Mouse (Mus musculus): ENCODE data around the gene Olfr777. TPM values are rescaled to one million over a fixed set of nuclear protein-coding genes. Genes with fewer than 3 reads are reported as not detected.

The Olfr777 gene
- total and polyA plus RNA-seq, 3 experiments = not detected

DNA sequence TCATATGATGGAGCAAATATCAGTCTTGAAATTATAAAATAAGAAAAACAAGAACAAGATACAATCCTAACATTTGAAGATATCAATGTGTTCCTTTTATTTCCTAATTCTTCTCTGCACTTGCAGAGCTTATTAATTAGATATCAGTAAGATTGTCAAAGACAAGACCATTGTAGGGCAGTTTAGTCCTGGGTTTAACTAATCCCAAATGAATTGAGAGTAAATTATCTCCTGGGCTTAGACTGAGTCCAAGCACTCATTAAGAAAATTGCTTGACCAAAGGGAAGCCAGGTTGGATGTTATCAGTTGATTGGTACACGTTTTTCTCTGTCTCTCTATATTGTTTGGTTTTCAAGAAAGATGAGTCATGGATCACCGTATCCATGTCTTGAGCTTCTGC, 35.4 kb downstream of the Olfr777 start, which contains the start of gene Olfr774:
Gene Olfr774, plus strand, starts transcription at position 301 of the 400 bp plus-strand sequence.
- Histone ChIP-seq H3K9me3 (replicated peaks; ENCODE audit: insufficient read depth, low read length) (no peaks in the 10 kb centered on the region), H3K79me2 (ENCODE audit: control insufficient read depth, insufficient read depth, low read length, poor library complexity) (no peaks in the 10 kb centered on the region), H3K4me3 (ENCODE audit: control insufficient read depth in 1 of 2, insufficient read depth in 1 of 2, low read depth in 2 of 2, low read length in 2 of 2) (no peak within 1 kb of the TSS), H3K27ac (ENCODE audit: control insufficient read depth, low read depth, low read length) (no peak within 1 kb of the TSS), H3K36me3 (ENCODE audit: control insufficient read depth in 1 of 2, insufficient read depth in 2 of 2, low read length in 2 of 2) (no peaks in the 10 kb centered on the region), H3K27me3 (ENCODE audit: control insufficient read depth in 1 of 2, insufficient read depth in 2 of 2, low read length in 2 of 2) (no peaks in the 10 kb centered on the region), H3K4me1 (ENCODE audit: control insufficient read depth in 1 of 2, insufficient read depth in 2 of 2, low read length in 2 of 2) (no peaks in the 10 kb centered on the region), H3K9ac (ENCODE audit: control insufficient read depth, low read depth, low read length, poor library complexity, severe bottlenecking) (no peak within 1 kb of the TSS)
- TF ChIP-seq RAD21 (IDR thresholded peaks at IDR 0.05; ENCODE audit: low read depth, low read length) = no peak
- no peak for TF ChIP-seq SIN3A (IDR thresholded peaks at IDR 0.05; ENCODE audit: low read length)
- no peak for TF ChIP-seq MAX (IDR thresholded peaks at IDR 0.05; ENCODE audit: low read length)
- no peak for TF ChIP-seq BHLHE40 (IDR thresholded peaks at IDR 0.05; ENCODE audit: borderline replicate concordance, low read depth, low read length)
- TF ChIP-seq E2F4 (IDR thresholded peaks at IDR 0.05; ENCODE audit: borderline replicate concordance, low read depth, low read length) = no peak
- no peak for TF ChIP-seq POLR2AphosphoS2 (IDR thresholded peaks at IDR 0.05; ENCODE audit: low read length)
- TF ChIP-seq POLR2A (IDR thresholded peaks at IDR 0.05; ENCODE audit: control insufficient read depth in 1 of 2, insufficient read depth in 1 of 2, low read depth in 1 of 2, low read length in 2 of 2, poor library complexity in 1 of 2) = no peak
- TF ChIP-seq RCOR1 (IDR thresholded peaks at IDR 0.05; ENCODE audit: low read depth, low read length) = no peak
- TF ChIP-seq USF2 (IDR thresholded peaks at IDR 0.05; ENCODE audit: borderline replicate concordance in 1 of 2, insufficient read depth in 1 of 2, low read depth in 1 of 2, low read length in 2 of 2) = no peak
- TF ChIP-seq CTCF (IDR thresholded peaks at IDR 0.05 in 2 of 3, conservative IDR thresholded peaks at IDR 0.05 in 1 of 3; ENCODE audit: control insufficient read depth in 1 of 3, insufficient read depth in 1 of 3, low read depth in 2 of 3, low read length in 3 of 3, poor library complexity in 1 of 3, severe bottlenecking in 1 of 3) = no peak
- TF ChIP-seq POLR2AphosphoS5 (IDR thresholded peaks at IDR 0.05; ENCODE audit: borderline replicate concordance, low read depth, low read length) = no peak
- TF ChIP-seq ZC3H11A (IDR thresholded peaks at IDR 0.05; ENCODE audit: low read depth, low read length) = no peak
- no peak for TF ChIP-seq ETS1 (IDR thresholded peaks at IDR 0.05; ENCODE audit: low read depth, low read length)
- TF ChIP-seq MYC (IDR thresholded peaks at IDR 0.05; ENCODE audit: low read depth, low read length) = no peak
- TF ChIP-seq NRF1 (IDR thresholded peaks at IDR 0.05; ENCODE audit: insufficient read depth, low read depth, low read length, poor library complexity, severe bottlenecking) = no peak
- no peak for TF ChIP-seq ELF1 (IDR thresholded peaks at IDR 0.05; ENCODE audit: low read depth, low read length)
- no peak for TF ChIP-seq TBP (IDR thresholded peaks at IDR 0.05; ENCODE audit: low read depth, low read length)
- no peak for TF ChIP-seq MAZ (IDR thresholded peaks at IDR 0.05; ENCODE audit: low read depth, low read length)
- no peak for TF ChIP-seq ZMIZ1 (IDR thresholded peaks at IDR 0.05; ENCODE audit: low read depth, low read length)
- no peak for DNase-seq (ENCODE audit: low read depth, low spot score)

DNA sequence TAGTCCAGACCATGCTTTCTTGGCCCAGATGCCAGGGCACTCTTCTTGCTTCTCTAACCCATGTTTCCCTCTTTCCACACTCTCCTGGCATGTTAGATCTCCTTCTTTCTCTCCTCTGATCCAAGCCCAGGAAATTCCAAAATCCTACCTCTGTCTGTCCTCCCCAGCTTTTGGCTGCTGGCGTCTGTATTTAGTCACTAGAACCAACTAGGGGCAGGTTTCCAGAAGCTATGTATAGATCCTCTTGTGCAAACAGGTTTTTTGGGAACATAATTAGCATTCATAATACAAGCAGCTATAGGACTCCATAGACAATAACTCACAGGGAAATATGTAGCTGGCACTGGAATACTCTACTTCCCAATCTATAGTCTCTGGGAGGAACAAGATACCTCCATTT, 40.5 kb downstream of the Olfr777 start:
- TF ChIP-seq USF2 (IDR thresholded peaks at IDR 0.05; ENCODE audit: borderline replicate concordance in 1 of 2, insufficient read depth in 1 of 2, low read depth in 1 of 2, low read length in 2 of 2) = no peak
- no peak for TF ChIP-seq POLR2A (IDR thresholded peaks at IDR 0.05; ENCODE audit: control insufficient read depth in 1 of 2, insufficient read depth in 1 of 2, low read depth in 1 of 2, low read length in 2 of 2, poor library complexity in 1 of 2)
- no peak for TF ChIP-seq CHD2 (IDR thresholded peaks at IDR 0.05; ENCODE audit: low read length)
- TF ChIP-seq ZNF384 (IDR thresholded peaks at IDR 0.05; ENCODE audit: low read depth, low read length) = no peak
- Histone ChIP-seq H3K79me2 (ENCODE audit: control insufficient read depth, insufficient read depth, low read length, poor library complexity) (no peaks in the 10 kb centered on the region), H3K36me3 (ENCODE audit: control insufficient read depth in 1 of 2, insufficient read depth in 2 of 2, low read length in 2 of 2) (no peaks in the 10 kb centered on the region), H3K27me3 (ENCODE audit: control insufficient read depth in 1 of 2, insufficient read depth in 2 of 2, low read length in 2 of 2) (no peaks in the 10 kb centered on the region), H3K9ac (ENCODE audit: control insufficient read depth, low read depth, low read length, poor library complexity, severe bottlenecking) (no peak overlapping the region), H3K9me3 (replicated peaks; ENCODE audit: insufficient read depth, low read length) (no peaks in the 10 kb centered on the region), H3K4me3 (ENCODE audit: control insufficient read depth in 1 of 2, insufficient read depth in 1 of 2, low read depth in 2 of 2, low read length in 2 of 2) (no peak overlapping the region), H3K27ac (ENCODE audit: control insufficient read depth, low read depth, low read length) (no peak overlapping the region), H3K4me1 (ENCODE audit: control insufficient read depth in 1 of 2, insufficient read depth in 2 of 2, low read length in 2 of 2) (no peaks in the 10 kb centered on the region)
- DNase-seq (ENCODE audit: low read depth, low spot score) = no peak

Other genes starting within 250 kb of the Olfr777 start
- gene Olfr764-ps1, start 231.6 kb downstream of the Olfr777 start, total RNA-seq (2012; rRNA removed) = not detected in 2 replicates
- gene Olfr764-ps1, start 231.6 kb downstream of the Olfr777 start, polyA plus RNA-seq (2012; ENCODE audit: insufficient read depth in 1 of 2, insufficient read length in 2 of 2, low read depth in 1 of 2, low replicate concordance in 2 of 2, missing spikeins in 1 of 2) = not detected
- not detected in 2 replicates for gene Olfr765, start 221.5 kb downstream of the Olfr777 start, total RNA-seq (2012; rRNA removed)
- gene Olfr765, start 221.5 kb downstream of the Olfr777 start, polyA plus RNA-seq (2012; ENCODE audit: insufficient read depth in 1 of 2, insufficient read length in 2 of 2, low read depth in 1 of 2, low replicate concordance in 2 of 2, missing spikeins in 1 of 2) = not detected
- gene Olfr766-ps1, start 202.5 kb downstream of the Olfr777 start, total RNA-seq (2012; rRNA removed) = not detected in 2 replicates
- not detected for gene Olfr766-ps1, start 202.5 kb downstream of the Olfr777 start, polyA plus RNA-seq (2012; ENCODE audit: insufficient read depth in 1 of 2, insufficient read length in 2 of 2, low read depth in 1 of 2, low replicate concordance in 2 of 2, missing spikeins in 1 of 2)
- gene Olfr767, start 188.6 kb downstream of the Olfr777 start, total RNA-seq (2012; rRNA removed) = not detected in 2 replicates
- gene Olfr767, start 188.6 kb downstream of the Olfr777 start, polyA plus RNA-seq (2012; ENCODE audit: insufficient read depth in 1 of 2, insufficient read length in 2 of 2, low read depth in 1 of 2, low replicate concordance in 2 of 2, missing spikeins in 1 of 2) = not detected
- not detected in 2 replicates for gene Olfr768, start 172.1 kb downstream of the Olfr777 start, total RNA-seq (2012; rRNA removed)
- not detected for gene Olfr768, start 172.1 kb downstream of the Olfr777 start, polyA plus RNA-seq (2012; ENCODE audit: insufficient read depth in 1 of 2, insufficient read length in 2 of 2, low read depth in 1 of 2, low replicate concordance in 2 of 2, missing spikeins in 1 of 2)
- not detected in 2 replicates for gene Olfr769, start 153.6 kb downstream of the Olfr777 start, total RNA-seq (2012; rRNA removed)
- not detected for gene Olfr769, start 153.6 kb downstream of the Olfr777 start, polyA plus RNA-seq (2012; ENCODE audit: insufficient read depth in 1 of 2, insufficient read length in 2 of 2, low read depth in 1 of 2, low replicate concordance in 2 of 2, missing spikeins in 1 of 2)
- not detected in 2 replicates for gene Olfr770, start 132.5 kb downstream of the Olfr777 start, total RNA-seq (2012; rRNA removed)
- not detected for gene Olfr770, start 132.5 kb downstream of the Olfr777 start, polyA plus RNA-seq (2012; ENCODE audit: insufficient read depth in 1 of 2, insufficient read length in 2 of 2, low read depth in 1 of 2, low replicate concordance in 2 of 2, missing spikeins in 1 of 2)
- gene Olfr771, start 106.7 kb downstream of the Olfr777 start, total RNA-seq (2012; rRNA removed) = not detected in 2 replicates
- not detected for gene Olfr771, start 106.7 kb downstream of the Olfr777 start, polyA plus RNA-seq (2012; ENCODE audit: insufficient read depth in 1 of 2, insufficient read length in 2 of 2, low read depth in 1 of 2, low replicate concordance in 2 of 2, missing spikeins in 1 of 2)
- not detected in 2 replicates for gene Olfr772, start 93.6 kb downstream of the Olfr777 start, total RNA-seq (2012; rRNA removed)
- gene Olfr772, start 93.6 kb downstream of the Olfr777 start, polyA plus RNA-seq (2012; ENCODE audit: insufficient read depth in 1 of 2, insufficient read length in 2 of 2, low read depth in 1 of 2, low replicate concordance in 2 of 2, missing spikeins in 1 of 2) = not detected
- not detected in 2 replicates for gene Olfr773, start 84.1 kb downstream of the Olfr777 start, total RNA-seq (2012; rRNA removed)
- gene Olfr773, start 84.1 kb downstream of the Olfr777 start, polyA plus RNA-seq (2012; ENCODE audit: insufficient read depth in 1 of 2, insufficient read length in 2 of 2, low read depth in 1 of 2, low replicate concordance in 2 of 2, missing spikeins in 1 of 2) = not detected
- not detected in 2 replicates for gene Olfr774, start 35.3 kb downstream of the Olfr777 start, total RNA-seq (2012; rRNA removed)
- gene Olfr774, start 35.3 kb downstream of the Olfr777 start, polyA plus RNA-seq (2012; ENCODE audit: insufficient read depth in 1 of 2, insufficient read length in 2 of 2, low read depth in 1 of 2, low replicate concordance in 2 of 2, missing spikeins in 1 of 2) = not detected
- gene Olfr775, start 23.1 kb downstream of the Olfr777 start, total RNA-seq (2012; rRNA removed) = not detected in 2 replicates
- not detected for gene Olfr775, start 23.1 kb downstream of the Olfr777 start, polyA plus RNA-seq (2012; ENCODE audit: insufficient read depth in 1 of 2, insufficient read length in 2 of 2, low read depth in 1 of 2, low replicate concordance in 2 of 2, missing spikeins in 1 of 2)
- not detected in 2 replicates for gene Olfr776, start 12.4 kb downstream of the Olfr777 start, total RNA-seq (2012; rRNA removed)
- not detected for gene Olfr776, start 12.4 kb downstream of the Olfr777 start, polyA plus RNA-seq (2012; ENCODE audit: insufficient read depth in 1 of 2, insufficient read length in 2 of 2, low read depth in 1 of 2, low replicate concordance in 2 of 2, missing spikeins in 1 of 2)
- gene Olfr780, start 46.6 kb upstream of the Olfr777 start, total RNA-seq (2012; rRNA removed) = not detected in 2 replicates
- not detected for gene Olfr780, start 46.6 kb upstream of the Olfr777 start, polyA plus RNA-seq (2012; ENCODE audit: insufficient read depth in 1 of 2, insufficient read length in 2 of 2, low read depth in 1 of 2, low replicate concordance in 2 of 2, missing spikeins in 1 of 2)
- gene Olfr781, start 57.4 kb upstream of the Olfr777 start, total RNA-seq (2012; rRNA removed) = not detected in 2 replicates
- not detected for gene Olfr781, start 57.4 kb upstream of the Olfr777 start, polyA plus RNA-seq (2012; ENCODE audit: insufficient read depth in 1 of 2, insufficient read length in 2 of 2, low read depth in 1 of 2, low replicate concordance in 2 of 2, missing spikeins in 1 of 2)
- gene Olfr782, start 77.4 kb upstream of the Olfr777 start, total RNA-seq (2012; rRNA removed) = not detected in 2 replicates
- not detected for gene Olfr782, start 77.4 kb upstream of the Olfr777 start, polyA plus RNA-seq (2012; ENCODE audit: insufficient read depth in 1 of 2, insufficient read length in 2 of 2, low read depth in 1 of 2, low replicate concordance in 2 of 2, missing spikeins in 1 of 2)
- 0.13 and 0.15 TPM in 2 replicates for gene Olfr784, start 112.6 kb upstream of the Olfr777 start, total RNA-seq (2012; rRNA removed)
- gene Olfr784, start 112.6 kb upstream of the Olfr777 start, polyA plus RNA-seq (2012; ENCODE audit: insufficient read depth in 1 of 2, insufficient read length in 2 of 2, low read depth in 1 of 2, low replicate concordance in 2 of 2, missing spikeins in 1 of 2) = under 1 TPM in 1 of 2 experiments, not detected in 1; 0.36 TPM
- not detected in 2 replicates for gene Olfr785, start 133.9 kb upstream of the Olfr777 start, total RNA-seq (2012; rRNA removed)
- not detected for gene Olfr785, start 133.9 kb upstream of the Olfr777 start, polyA plus RNA-seq (2012; ENCODE audit: insufficient read depth in 1 of 2, insufficient read length in 2 of 2, low read depth in 1 of 2, low replicate concordance in 2 of 2, missing spikeins in 1 of 2)
- not detected in 2 replicates for gene Olfr786, start 155.8 kb upstream of the Olfr777 start, total RNA-seq (2012; rRNA removed)
- gene Olfr786, start 155.8 kb upstream of the Olfr777 start, polyA plus RNA-seq (2012; ENCODE audit: insufficient read depth in 1 of 2, insufficient read length in 2 of 2, low read depth in 1 of 2, low replicate concordance in 2 of 2, missing spikeins in 1 of 2) = not detected
- gene Olfr787, start 190.4 kb upstream of the Olfr777 start, total RNA-seq (2012; rRNA removed) = not detected in 2 replicates
- gene Olfr787, start 190.4 kb upstream of the Olfr777 start, polyA plus RNA-seq (2012; ENCODE audit: insufficient read depth in 1 of 2, insufficient read length in 2 of 2, low read depth in 1 of 2, low replicate concordance in 2 of 2, missing spikeins in 1 of 2) = not detected
- gene Olfr788, start 199.5 kb upstream of the Olfr777 start, total RNA-seq (2012; rRNA removed) = not detected in 2 replicates
- gene Olfr788, start 199.5 kb upstream of the Olfr777 start, polyA plus RNA-seq (2012; ENCODE audit: insufficient read depth in 1 of 2, insufficient read length in 2 of 2, low read depth in 1 of 2, low replicate concordance in 2 of 2, missing spikeins in 1 of 2) = not detected
- gene Olfr789, start 213.3 kb upstream of the Olfr777 start, total RNA-seq (2012; rRNA removed) = not detected in 2 replicates
- gene Olfr789, start 213.3 kb upstream of the Olfr777 start, polyA plus RNA-seq (2012; ENCODE audit: insufficient read depth in 1 of 2, insufficient read length in 2 of 2, low read depth in 1 of 2, low replicate concordance in 2 of 2, missing spikeins in 1 of 2) = not detected
- not detected in 2 replicates for gene Olfr790, start 227.0 kb upstream of the Olfr777 start, total RNA-seq (2012; rRNA removed)
- not detected for gene Olfr790, start 227.0 kb upstream of the Olfr777 start, polyA plus RNA-seq (2012; ENCODE audit: insufficient read depth in 1 of 2, insufficient read length in 2 of 2, low read depth in 1 of 2, low replicate concordance in 2 of 2, missing spikeins in 1 of 2)

Data from MEL (cell line).